Mouse (Mus musculus): ENCODE measurements around the gene Isy1.
A peak's percentile ranks its signal among the peaks of the same experiment; 100 is the strongest.

DNA sequence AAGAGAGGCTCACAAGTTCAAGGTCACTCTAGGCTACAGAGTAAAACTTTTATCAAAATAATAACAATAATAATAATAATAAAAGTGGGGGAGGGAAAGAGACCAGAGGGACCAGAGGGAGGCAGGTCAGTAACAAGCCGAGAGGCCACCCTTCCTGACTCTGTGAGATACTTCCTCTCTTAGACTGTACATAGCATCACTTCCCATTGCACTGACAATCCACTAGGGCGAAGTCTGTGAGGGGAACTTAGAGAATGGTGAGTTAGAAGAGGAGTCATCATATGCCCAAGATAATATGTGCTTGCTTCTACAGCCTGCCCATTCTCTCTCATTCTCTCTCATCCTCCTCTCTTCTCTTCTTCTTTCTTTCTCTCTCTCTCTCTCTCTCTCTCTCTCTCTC, 32.6 kb downstream of the Isy1 start:
- TF ChIP-seq CTCF (IDR thresholded peaks at IDR 0.05) = peak; percentile 50
- TF ChIP-seq EP300 (IDR thresholded peaks at IDR 0.05) = no peak
